Mouse (Mus musculus) macrophage (primary cell): Measurements from ENCODE around the gene Olfr1129. TPM values are rescaled to one million over a fixed set of nuclear protein-coding genes. Genes with fewer than 3 reads are reported as not detected.
"Not testable (repeated sequence)": the region's sequence is repeated elsewhere in the genome, so short reads cannot be mapped to it uniquely, and the experiment has no call there.

Source experiments
- H3K27ac ChIP-seq: fragments of 350-480 bp; formaldehyde crosslinking; 2 replicates; pipeline ENCODE4 v1.9.0; 2021
- H3K36me3 ChIP-seq: fragments of 350-480 bp; formaldehyde crosslinking; 2 replicates; pipeline ENCODE4 v1.9.0; 2021; ENCODE audit errors: inconsistent target
- H3K4me3 ChIP-seq: fragments of 350-480 bp; formaldehyde crosslinking; 2 replicates; pipeline ENCODE4 v1.9.0; 2021; ENCODE audit errors: inconsistent target
- H3K79me2 ChIP-seq: fragments of 350-480 bp; formaldehyde crosslinking; 2 replicates; pipeline ENCODE4 v1.9.0; 2021; ENCODE audit errors: inconsistent target
- WGBS: methylation state at CpG from one replicate; pipeline ENCODE4 v1.1.7; 2026; ENCODE audit warnings: inconsistent platforms; ENCODE audit not compliant: missing documents; 5-methylcytosine and 5-hydroxymethylcytosine counted together
- polyA plus RNA-seq: library from polyadenylated mRNA; stranded (reverse); fragments of 250-400 nt; gene quantifications from 3 replicates; pipeline ENCODE4 v1.2.4, GENCODE M21; 2018; ENCODE audit warnings: inconsistent platforms
- total RNA-seq, 78 experiments: library from RNA; depleted of rRNA; stranded (reverse); fragments of 250-400 nt; gene quantifications; 1 replicate in 9 of 78; 2 replicates in 24 of 78; 3 replicates in 43 of 78; 4 replicates in 2 of 78; pipeline ENCODE4 v1.2.4; 2018; ENCODE audit warnings: inconsistent platforms in 56 of 78

Gene Olfr1129
- not detected for total RNA-seq (2018; cell fraction: chromatin; rRNA removed)
- not detected for total RNA-seq (2018; cell fraction: cytosol; rRNA removed)
- total RNA-seq (2018; cell fraction: nucleus; rRNA removed) = not detected
- polyA plus RNA-seq = not detected in 3 replicates

DNA sequence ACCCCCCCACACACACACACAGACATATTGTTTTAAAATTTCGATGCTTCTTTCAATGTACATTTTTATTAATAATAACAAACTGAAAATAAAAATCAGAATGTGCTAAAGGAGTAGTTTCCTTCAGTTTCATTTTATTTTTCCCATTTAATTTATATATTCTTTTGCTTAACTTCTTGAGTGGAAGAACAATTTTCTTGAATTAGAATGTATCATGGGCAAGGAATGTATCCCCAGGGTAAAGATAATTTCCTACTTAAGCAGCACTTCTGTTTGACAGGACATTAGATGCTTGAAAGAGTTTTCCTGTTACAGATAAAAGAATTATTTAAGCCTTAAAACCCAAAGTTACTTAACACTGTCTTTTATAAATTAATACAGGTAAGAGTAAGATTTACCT, at the start of gene Olfr1129:
TSS of gene Olfr1129 (plus strand) at position 301 of the 400 bp plus-strand sequence.
- H3K79me2 ChIP-seq, H3K4me3 ChIP-seq, H3K27ac ChIP-seq, H3K36me3 ChIP-seq: not testable (repeated sequence)
- 50% methylated on average over 1 of the region's 1 CpGs for WGBS

DNA sequence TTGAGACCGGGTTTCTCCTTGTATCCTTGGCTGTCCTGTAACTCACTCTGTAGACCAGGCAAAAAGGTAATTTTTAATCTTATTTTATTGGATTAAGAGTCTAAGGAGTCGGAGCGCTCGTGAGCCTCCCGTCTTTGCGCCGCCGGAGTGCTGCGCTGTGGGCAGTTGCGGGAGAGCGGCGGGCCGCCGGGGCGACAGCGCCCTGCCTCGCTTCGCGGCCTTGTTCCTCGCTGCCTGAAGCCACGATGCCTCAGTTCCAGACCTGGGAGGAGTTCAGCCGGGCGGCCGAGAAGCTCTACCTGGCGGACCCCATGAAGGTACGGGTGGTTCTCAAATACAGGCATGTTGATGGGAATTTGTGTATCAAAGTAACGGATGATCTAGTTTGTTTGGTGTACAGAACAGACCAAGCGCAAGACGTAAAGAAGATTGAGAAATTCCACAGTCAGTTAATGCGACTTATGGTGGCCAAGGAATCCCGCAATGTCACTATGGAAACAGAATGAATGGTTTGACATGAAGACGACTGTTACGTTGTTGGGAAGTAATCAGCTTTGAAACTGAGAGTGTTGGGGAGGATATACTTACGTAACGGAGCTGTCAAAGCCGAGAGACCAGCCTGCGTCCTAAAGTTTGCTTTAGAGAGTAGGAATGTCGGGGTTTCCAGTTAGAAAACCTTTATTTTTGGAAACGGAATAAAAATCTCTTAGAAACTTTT, 47.6 kb upstream of the Olfr1129 start:
- not testable (repeated sequence) for H3K36me3 ChIP-seq, H3K4me3 ChIP-seq, H3K79me2 ChIP-seq, H3K27ac ChIP-seq
- 26% methylated on average over 32 of the region's 39 CpGs for WGBS

DNA sequence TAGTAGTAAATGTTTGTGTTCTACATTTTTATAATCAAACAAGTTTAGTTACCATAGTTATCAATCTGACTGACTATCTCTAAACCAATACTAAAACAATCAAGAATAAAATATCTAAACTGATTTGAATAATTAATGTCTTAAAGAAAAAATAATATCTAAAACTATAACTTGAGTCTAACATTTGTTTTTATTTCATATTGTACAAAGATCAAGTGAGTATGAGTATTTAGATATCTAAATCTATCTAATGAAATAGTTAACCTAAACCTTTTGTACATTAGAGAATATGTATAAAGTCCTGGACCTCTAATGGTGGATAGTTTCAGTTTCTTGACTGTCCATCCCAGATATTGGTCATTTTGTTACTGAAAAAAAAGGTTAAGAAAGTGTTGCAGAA, 42.2 kb upstream of the Olfr1129 start, which contains the start of gene Olfr153:
TSS of gene Olfr153 (plus strand) at position 301 of the 400 bp plus-strand sequence.
- Histone ChIP-seq H3K27ac (no peak within 1 kb of the TSS), H3K4me3 (no peak within 1 kb of the TSS), H3K36me3 (no peaks in the 10 kb centered on the region), H3K79me2 (no peaks in the 10 kb centered on the region)

DNA sequence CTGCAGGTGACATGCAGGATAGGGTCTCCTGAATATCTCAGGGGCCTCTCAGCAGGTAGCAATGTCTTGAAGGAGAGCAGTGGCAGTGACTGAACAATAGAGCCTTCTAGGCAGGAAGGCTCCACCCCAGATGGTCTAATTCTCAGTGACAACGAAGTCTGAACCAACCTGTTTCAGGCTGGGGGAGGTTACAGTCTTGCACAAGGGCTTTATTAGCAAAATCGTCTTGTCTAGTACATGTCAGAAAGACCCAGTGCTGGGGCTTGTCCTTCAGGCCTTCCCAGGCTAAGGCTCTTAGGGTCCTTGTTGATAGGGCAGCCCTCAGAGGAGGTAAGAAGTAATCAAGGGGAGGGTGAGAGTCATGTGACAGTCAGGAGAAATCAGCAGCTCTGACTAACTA, 38.9 kb upstream of the Olfr1129 start:
- no peaks in the 10 kb centered on the region for H3K36me3 ChIP-seq
- H3K79me2 ChIP-seq = no peaks in the 10 kb centered on the region
- no peak overlapping the region for H3K4me3 ChIP-seq
- H3K27ac ChIP-seq = no peak overlapping the region
- WGBS = 56% methylated on average over 2 of the region's 2 CpGs

DNA sequence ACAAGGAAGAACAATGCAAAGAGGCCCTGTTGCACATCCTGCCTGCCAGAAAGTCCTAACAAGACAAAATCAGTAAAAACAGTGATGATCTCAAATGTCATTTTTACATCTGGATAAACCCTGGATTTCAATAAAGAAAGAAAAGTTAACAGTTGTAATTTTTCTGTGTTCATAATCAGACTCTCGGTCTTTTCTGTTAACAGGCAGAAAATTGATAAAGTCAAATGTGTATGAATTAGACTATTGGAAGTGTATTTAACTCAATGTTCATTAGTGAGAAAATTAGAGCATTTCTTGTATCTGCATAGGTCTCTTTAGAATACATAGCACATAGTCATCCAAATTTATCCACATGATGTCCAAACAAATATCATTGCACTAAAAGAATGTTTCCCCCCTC, 28.3 kb upstream of the Olfr1129 start, which contains the start of gene Olfr1128:
TSS of gene Olfr1128 (minus strand) at position 101 of the 400 bp plus-strand sequence.
- no peaks in the 10 kb centered on the region for H3K36me3 ChIP-seq
- H3K79me2 ChIP-seq = no peaks in the 10 kb centered on the region
- H3K4me3 ChIP-seq = no peak within 1 kb of the TSS

DNA sequence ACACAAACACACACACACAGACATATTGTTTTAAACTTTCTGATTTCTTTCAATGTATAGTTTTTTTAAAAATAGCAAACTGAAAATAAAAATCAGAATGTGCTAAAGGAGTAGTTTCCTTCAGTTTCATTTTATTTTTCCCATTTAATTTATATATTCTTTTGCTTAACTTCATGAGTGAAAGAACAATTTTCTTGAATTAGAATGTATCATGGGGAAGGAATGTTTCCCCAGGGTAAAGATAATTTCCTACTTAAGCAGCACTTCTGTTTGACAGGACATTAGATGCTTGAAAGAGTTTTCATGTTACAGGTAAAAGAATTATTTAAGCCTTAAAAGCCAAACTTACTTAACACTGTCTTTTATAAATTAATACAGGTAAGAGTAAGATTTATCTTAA, 32.2 kb downstream of the Olfr1129 start, which contains the start of gene Olfr1130:
TSS of gene Olfr1130 (plus strand) at position 301 of the 400 bp plus-strand sequence.
- H3K36me3 ChIP-seq, H3K4me3 ChIP-seq, H3K27ac ChIP-seq, H3K79me2 ChIP-seq: not testable (repeated sequence)

More for the DNA sequence above, 28.3 kb upstream of the Olfr1129 start, which contains the start of gene Olfr1128:
- H3K27ac ChIP-seq = no peak within 1 kb of the TSS
- WGBS = 83% methylated on average over 1 of the region's 1 CpGs

DNA sequence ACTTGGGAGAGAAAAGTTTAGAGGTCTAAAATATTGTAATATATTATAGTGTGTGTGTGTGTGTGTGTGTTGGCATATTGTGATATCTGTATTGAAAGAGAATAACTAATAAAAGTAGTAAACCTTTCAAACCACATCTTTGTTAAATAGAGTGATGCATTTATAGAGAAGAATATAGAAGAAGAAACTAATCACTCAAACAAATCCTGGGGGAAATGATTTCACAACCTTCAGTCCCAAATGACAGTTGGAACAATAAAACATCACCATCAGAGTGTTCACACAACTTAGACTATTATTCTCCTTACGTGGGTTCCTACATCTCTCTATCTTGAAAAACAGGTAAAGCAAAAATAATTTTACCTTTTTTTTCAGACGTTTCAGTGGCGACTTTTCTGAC, 53.1 kb downstream of the Olfr1129 start, which contains the start of gene Olfr1131:
TSS of gene Olfr1131 (plus strand) at position 301 of the 400 bp plus-strand sequence.
- no peak within 1 kb of the TSS for H3K4me3 ChIP-seq
- no peaks in the 10 kb centered on the region for H3K79me2 ChIP-seq
- 67% methylated on average over 3 of the region's 3 CpGs for whole genome bisulfite sequencing
- H3K36me3 ChIP-seq = no peaks in the 10 kb centered on the region
- no peak within 1 kb of the TSS for H3K27ac ChIP-seq

Other genes starting within 250 kb of the Olfr1129 start
- gene Olfr1120, start 219.1 kb upstream of the Olfr1129 start, polyA plus RNA-seq = not detected in 3 replicates
- gene Olfr1121, start 204.0 kb upstream of the Olfr1129 start, polyA plus RNA-seq = not detected in 3 replicates
- gene Olfr1122, start 188.1 kb upstream of the Olfr1129 start, polyA plus RNA-seq = not detected in 3 replicates
- gene Olfr1123, start 157.3 kb upstream of the Olfr1129 start, polyA plus RNA-seq = not detected in 3 replicates
- not detected in 3 replicates for gene Olfr1124, start 143.6 kb upstream of the Olfr1129 start, polyA plus RNA-seq
- gene Olfr1126, start 119.9 kb upstream of the Olfr1129 start, polyA plus RNA-seq = not detected in 3 replicates
- not detected in 3 replicates for gene Pramel7, start 76.8 kb upstream of the Olfr1129 start, polyA plus RNA-seq
- gene Pramel6, start 67.3 kb upstream of the Olfr1129 start, polyA plus RNA-seq = not detected in 3 replicates
- not detected in 3 replicates for gene Olfr153, start 42.1 kb upstream of the Olfr1129 start, polyA plus RNA-seq
- gene Olfr1128, start 28.4 kb upstream of the Olfr1129 start, polyA plus RNA-seq = not detected in 3 replicates
- not detected in 3 replicates for gene Olfr1130, start 32.3 kb downstream of the Olfr1129 start, polyA plus RNA-seq
- not detected in 3 replicates for gene Olfr1131, start 53.2 kb downstream of the Olfr1129 start, polyA plus RNA-seq
- gene Olfr1132, start 63.6 kb downstream of the Olfr1129 start, polyA plus RNA-seq = not detected in 3 replicates
- gene Olfr1133, start 73.5 kb downstream of the Olfr1129 start, polyA plus RNA-seq = not detected in 3 replicates
- gene Olfr1134, start 84.6 kb downstream of the Olfr1129 start, polyA plus RNA-seq = not detected in 3 replicates
- gene Olfr1135, start 99.8 kb downstream of the Olfr1129 start, polyA plus RNA-seq = not detected in 3 replicates
- not detected in 3 replicates for gene Olfr1136, start 120.0 kb downstream of the Olfr1129 start, polyA plus RNA-seq
- gene Olfr1137, start 139.3 kb downstream of the Olfr1129 start, polyA plus RNA-seq = not detected in 3 replicates
- not detected in 3 replicates for gene Olfr1138, start 166.1 kb downstream of the Olfr1129 start, polyA plus RNA-seq
- gene Olfr1140, start 169.8 kb downstream of the Olfr1129 start, polyA plus RNA-seq = not detected in 3 replicates
- gene Olfr1141, start 180.1 kb downstream of the Olfr1129 start, polyA plus RNA-seq = not detected in 3 replicates
- not detected in 3 replicates for gene Olfr152, start 205.6 kb downstream of the Olfr1129 start, polyA plus RNA-seq
- gene Olfr1143, start 226.7 kb downstream of the Olfr1129 start, polyA plus RNA-seq = not detected in 3 replicates
- not detected in 3 replicates for gene Olfr1145, start 235.9 kb downstream of the Olfr1129 start, polyA plus RNA-seq